Mouse (Mus musculus) layer of hippocampus, adult 9-11 months (tissue): ENCODE results near the gene Scgb3a1.

Source experiments
- DNase-seq: peaks from one replicate; pipeline ENCODE4 v3.0.0; 2022

Gene Scgb3a1

DNA sequence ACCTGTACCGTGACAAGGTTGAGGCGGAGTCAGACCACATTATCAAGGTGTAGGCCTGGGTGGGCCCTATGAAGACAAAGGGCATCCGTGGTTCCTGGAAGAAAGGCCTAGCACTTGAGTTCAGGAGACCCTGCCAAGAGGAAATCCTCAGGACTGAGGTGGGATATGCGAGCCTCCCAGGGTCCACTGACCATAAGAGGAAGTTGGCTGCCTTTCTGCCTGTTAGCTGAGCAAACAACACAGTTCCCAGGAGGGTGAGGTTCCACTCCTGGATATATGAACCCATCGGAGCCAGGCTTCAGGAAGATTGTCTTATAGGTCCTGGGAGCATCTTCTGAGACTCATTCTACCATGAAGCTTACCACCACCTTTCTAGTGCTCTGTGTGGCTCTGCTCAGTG, at the start of gene Scgb3a1:
Gene Scgb3a1 (plus strand): TSS at position 301 of the 400 bp plus-strand sequence.
- no peak for DNase-seq

GRCm38 (mm10) chr11:49615856-49616725, 47.3 kb upstream of the Scgb3a1 start:
- DNase-seq, result no peak

- no peak for DNase-seq
These were observed 44.9 kb upstream of the Scgb3a1 start for GRCm38 (mm10) chr11:49618476-49618875.

DNA sequence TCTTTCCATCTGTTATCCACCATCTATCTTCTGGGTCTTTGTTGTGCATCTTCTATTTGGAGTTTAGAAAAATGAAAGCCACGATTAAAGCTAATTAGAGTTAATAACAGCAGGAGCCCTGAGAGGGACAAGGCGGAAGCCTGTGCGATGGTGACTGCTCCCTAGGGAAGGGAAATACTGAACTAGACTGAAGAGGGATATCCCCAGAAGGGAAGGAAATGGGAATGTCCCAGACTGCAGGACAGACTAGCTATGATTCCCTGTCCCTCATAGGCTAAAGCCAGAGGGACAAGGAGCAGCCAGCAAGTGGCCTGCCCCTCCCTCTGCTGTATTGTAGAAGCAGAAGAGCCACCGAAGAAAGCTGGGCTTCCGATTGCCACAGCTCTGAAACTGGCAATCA, 41.5 kb upstream of the Scgb3a1 start:
- no peak for DNase-seq

GRCm38 (mm10) chr11:49624156-49624555, 39.3 kb upstream of the Scgb3a1 start:
- no peak for DNase-seq

DNA sequence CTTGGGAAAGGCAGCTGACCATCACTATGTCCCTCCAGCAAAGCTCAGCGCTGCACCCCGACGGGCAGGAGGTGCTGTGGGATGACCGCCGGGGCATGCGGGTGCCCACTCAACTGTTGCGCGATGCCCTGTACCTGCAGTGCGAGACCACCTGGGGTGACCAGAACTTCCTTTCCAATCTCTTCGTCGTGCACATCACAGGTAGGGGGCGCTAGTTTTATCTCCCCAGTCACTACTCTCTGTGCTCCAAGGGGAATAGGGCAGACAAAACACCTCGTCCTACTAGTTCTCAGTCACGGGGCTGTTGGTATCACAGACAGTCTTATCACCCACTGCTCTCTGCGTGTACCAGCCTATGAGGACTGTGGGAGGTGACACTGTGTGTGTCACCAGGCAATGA, 37.5 kb upstream of the Scgb3a1 start:
- no peak for DNase-seq

DNA sequence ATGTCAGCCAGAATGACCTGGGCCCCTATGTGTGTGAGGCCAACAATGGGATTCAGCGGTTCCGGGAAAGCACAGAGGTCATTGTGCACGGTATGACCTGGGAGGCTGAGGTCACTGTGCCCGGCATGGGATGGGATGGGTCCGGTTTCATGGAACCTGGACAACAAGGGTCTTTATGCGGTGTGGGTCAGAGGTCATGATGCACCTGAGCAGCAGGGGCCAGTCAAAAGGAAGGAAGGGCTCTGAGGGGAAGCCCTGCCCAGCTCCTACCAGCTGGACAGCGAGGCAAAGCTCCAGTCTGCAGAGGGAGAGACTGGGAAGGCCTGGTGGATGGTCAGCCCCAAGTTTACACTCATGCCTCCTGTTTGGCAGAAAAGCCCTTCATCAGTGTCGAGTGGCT, 36.7 kb upstream of the Scgb3a1 start:
- DNase-seq, result no peak

GRCm38 (mm10) chr11:49631154-49631553, 32.3 kb upstream of the Scgb3a1 start:
- no peak for DNase-seq

DNA sequence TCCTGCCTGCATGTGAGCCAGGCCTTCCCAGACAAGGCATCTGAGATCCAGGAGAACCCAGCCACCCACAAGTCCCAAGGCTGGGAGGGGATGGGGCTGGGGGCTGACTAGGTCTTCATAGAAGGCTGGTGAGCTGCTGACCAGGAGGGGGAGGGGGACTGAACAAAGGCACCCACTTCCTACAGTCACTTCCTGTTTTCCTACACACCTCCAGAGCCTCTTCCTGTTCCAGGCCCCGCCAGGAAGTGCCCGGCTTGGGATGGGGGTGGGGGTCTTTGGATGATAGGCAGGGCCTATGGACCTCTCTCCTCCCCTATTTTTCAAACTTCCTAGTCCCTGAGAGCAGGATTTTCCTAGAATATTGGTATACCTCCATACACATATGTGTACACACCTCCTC, 31.2 kb upstream of the Scgb3a1 start:
- DNase-seq, result no peak

GRCm38 (mm10) chr11:49634101-49634500, 29.3 kb upstream of the Scgb3a1 start:
- DNase-seq, result no peak

DNA sequence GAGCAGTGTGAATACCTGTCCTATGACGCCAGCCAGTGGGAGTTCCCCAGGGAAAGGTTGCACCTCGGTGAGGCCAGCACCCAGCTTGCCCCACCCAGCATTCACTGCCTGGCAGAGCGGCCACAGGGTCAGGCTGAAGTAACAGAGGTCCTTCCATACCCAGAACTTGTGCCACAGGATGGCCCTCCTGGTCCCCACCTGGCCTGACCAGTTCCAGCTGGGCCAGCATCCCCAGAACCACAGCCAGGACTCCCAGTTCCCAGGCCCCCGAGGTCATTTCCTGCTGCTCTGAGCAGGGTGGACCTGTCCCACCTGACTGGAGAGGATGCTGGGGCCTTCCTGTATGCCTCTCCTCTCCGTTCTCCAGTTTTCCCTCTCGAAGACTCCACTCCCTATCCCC, 27.7 kb upstream of the Scgb3a1 start:
- no peak for DNase-seq

DNA sequence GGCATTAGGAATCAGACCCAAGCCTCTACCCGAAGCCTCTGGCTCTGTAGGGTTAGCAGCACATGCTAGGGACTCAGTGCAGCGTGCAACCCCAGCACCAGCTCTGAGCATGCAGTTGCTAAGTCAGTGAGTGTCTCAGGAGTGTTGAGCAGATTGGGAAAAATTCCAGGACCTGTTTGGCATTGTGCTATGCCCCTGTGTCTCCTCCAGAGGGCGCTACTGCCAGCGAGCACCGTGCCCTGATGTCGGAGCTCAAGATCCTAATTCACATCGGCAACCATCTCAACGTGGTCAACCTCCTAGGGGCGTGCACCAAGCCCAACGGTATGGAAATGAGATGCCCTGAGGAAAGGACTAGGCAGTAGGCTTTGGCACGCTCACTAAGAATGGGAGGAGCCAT, 27.0 kb upstream of the Scgb3a1 start:
- no peak for DNase-seq

- DNase-seq, result no peak
These were observed 17.7 kb upstream of the Scgb3a1 start for GRCm38 (mm10) chr11:49645677-49646076.

GRCm38 (mm10) chr11:49650113-49650993, 13.1 kb upstream of the Scgb3a1 start:
- DNase-seq, result no peak

DNA sequence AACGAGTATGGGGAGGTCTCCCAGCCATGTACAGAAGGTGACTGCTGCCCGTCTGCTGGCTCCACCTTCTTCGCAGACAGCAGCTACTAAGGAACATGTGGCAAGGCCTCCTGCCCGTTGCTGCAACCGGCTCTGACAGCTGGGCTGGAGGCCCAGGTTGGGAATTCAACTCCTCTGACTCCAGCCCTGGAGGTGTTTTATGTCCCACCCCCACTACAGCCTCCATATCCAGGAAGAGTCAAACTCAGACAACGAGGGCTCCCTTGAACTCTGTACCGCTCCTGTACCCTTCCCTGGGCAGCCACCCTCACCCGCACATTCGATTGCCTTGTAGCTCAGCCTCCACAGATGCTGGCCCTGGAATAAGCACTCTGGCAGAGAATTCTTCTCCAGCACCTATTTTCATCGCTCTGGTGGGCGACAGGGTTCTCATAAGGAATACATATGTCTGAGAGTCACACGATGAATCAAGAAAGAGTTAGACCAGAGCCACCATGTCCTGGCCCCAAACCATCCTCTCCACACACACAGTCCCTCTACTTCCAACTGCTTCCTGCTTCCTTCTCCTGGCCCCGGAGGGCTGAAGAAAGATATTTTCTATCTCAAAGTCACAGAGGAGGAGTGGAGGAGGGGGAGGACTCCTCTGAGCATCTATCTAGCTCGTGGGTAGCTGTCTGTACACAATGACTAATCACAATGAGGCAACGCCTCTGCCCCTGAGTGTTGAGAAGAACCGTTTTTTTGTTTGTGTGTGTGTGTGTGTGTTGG, 12.2 kb upstream of the Scgb3a1 start:
- DNase-seq, result peak; percentile 45

- no peak for DNase-seq
These were observed 11.6 kb upstream of the Scgb3a1 start for GRCm38 (mm10) chr11:49651762-49652322.

DNA sequence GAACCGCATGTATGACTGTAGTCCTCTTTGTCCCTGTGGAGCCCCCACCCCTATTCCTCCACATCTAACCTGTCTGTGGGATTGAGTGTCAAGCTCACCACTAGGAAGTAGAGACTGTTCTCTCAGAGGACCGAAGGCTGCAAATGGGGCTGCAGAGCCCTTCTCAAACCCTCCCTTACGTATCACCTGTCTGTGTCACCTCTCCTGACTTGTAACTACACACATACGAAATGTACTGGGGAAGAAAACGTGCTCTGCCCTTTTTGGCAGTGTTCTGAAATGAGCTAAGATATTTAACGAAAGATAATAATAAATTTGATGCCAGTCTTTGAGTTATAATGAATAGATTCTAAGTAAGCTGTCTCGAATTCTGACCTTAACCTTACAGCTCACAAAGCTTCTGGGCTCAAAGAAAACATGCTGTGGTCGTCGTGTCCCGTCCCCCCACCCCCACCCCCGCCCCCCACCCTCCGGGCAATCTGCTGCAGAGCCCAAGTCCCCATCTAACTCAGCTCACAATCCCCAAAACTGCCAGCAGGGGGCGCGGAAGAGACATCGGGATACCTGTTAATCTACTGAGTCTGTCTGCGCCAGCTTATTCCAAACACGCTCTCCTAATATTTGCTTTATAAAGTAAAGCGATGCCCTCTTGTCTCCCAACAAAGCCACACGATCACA, 10.9 kb upstream of the Scgb3a1 start:
- DNase-seq, result peak; percentile 84

DNA sequence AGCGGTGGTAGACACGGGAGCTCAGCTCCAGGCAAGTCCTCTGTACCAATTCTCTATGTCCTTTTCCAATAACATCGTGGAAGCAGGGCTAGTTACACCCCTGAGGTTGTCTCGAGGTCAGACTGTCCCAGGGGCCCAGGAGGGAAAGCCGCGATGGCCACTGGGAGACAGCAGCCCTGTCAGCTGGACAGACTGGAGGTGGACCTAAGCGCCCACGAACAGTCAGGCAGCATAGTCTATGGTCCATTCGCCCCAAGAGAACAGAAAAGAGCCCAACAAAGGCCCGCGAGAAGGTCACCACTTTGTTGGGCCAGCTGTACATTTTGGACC, 10.4 kb upstream of the Scgb3a1 start:
- no peak for DNase-seq

DNA sequence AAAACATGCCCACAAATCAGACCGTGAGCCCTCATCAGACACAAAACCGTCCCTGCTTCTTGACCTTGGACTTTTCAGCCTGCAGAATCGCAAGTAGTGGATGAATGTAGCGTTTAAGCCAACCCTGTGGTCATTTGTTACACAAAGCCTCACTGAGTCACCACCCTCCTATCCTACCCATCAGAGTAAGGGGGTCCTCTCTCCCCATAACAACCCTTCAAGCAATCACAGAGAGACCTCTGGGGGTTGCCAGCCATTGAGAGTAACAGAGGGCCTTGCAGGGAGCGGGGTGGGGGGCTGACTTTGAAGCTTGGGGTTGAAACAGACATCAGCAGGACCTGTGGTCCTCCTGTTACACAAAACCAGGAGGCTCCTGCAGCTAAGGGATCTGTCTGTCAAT, 8.8 kb upstream of the Scgb3a1 start:
- DNase-seq, result no peak

- no peak for DNase-seq
These were observed 7.9 kb upstream of the Scgb3a1 start for GRCm38 (mm10) chr11:49655501-49655900.

DNA sequence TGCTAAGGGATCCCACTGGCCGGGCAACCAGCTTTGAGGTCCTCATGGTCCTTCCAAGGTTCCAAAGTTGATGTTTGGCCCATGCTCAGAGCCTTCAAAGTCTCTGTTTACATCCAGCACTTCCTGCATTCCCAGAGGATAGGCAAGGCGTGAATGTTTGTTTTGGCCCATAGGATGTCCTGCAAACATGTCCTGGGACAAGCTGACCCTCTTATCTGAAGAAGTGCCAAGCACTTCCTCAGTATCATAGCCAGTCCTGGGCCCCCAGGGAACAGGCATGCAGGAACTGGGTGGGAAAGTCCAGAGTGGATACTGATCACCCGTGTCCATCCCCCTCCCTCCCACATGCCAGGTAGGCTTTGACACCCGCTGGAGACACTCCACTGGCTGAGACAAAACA, 5.3 kb upstream of the Scgb3a1 start:
- DNase-seq, result no peak

- DNase-seq, result no peak
These were observed 4.5 kb upstream of the Scgb3a1 start for GRCm38 (mm10) chr11:49658791-49659469.
